Mouse (Mus musculus): ENCODE measurements around the gene Elac2. TPM values are rescaled to one million over a fixed set of nuclear protein-coding genes. Genes with fewer than 3 reads are reported as not detected.

Gene Elac2
- polyA plus RNA-seq, 1 experiment from 2014 or later: 9.9 TPM

GRCm38 (mm10) chr11:64956962-64957729 lies 21.7 kb upstream of the Elac2 start:
- Histone ChIP-seq H3K4me3 (ENCODE audit: low read depth, low read length) (no peak overlapping the region), H3K9me3 (ENCODE audit: low read length) (no peaks in the 10 kb centered on the region), H3K27ac (ENCODE audit: low read length) (no peak overlapping the region), H3K4me1 (ENCODE audit: insufficient read depth, low read depth, low read length) (no peaks in the 10 kb centered on the region), H3K27me3 (replicated peaks; ENCODE audit: insufficient read depth, low read length) (no peaks in the 10 kb centered on the region), H3K4me2 (replicated peaks; ENCODE audit: low read depth, low read length) (peak overlapping the region; percentile 40), H3K36me3 (ENCODE audit: insufficient read depth, low read length) (no peaks in the 10 kb centered on the region), H3K9ac (replicated peaks; ENCODE audit: low read depth) (no peak overlapping the region)
- ATAC-seq (no peak), DNase-seq (ENCODE audit: low spot score) (peak; percentile 25)
- TF ChIP-seq CTCF (IDR thresholded peaks at IDR 0.05) (no peak), EP300 (IDR thresholded peaks at IDR 0.05) (no peak)
- 5% methylated on average over 16 of the region's 16 CpGs for WGBS

GRCm38 (mm10) chr11:64962629-64963028 lies 16.2 kb upstream of the Elac2 start:
- ATAC-seq (no peak), DNase-seq (ENCODE audit: low spot score) (no peak)
- Histone ChIP-seq H3K4me1 (ENCODE audit: insufficient read depth, low read depth, low read length) (no peaks in the 10 kb centered on the region), H3K9ac (replicated peaks; ENCODE audit: low read depth) (no peak overlapping the region), H3K4me3 (ENCODE audit: low read depth, low read length) (no peak overlapping the region), H3K27ac (ENCODE audit: low read length) (no peak overlapping the region), H3K36me3 (ENCODE audit: insufficient read depth, low read length) (no peaks in the 10 kb centered on the region), H3K9me3 (ENCODE audit: low read length) (no peaks in the 10 kb centered on the region), H3K27me3 (replicated peaks; ENCODE audit: insufficient read depth, low read length) (no peaks in the 10 kb centered on the region), H3K4me2 (replicated peaks; ENCODE audit: low read depth, low read length) (no peak overlapping the region)
- no peak for TF ChIP-seq EP300 (IDR thresholded peaks at IDR 0.05)
- TF ChIP-seq CTCF (IDR thresholded peaks at IDR 0.05): no peak
- WGBS: 86% methylated on average over 2 of the region's 2 CpGs

- peak; percentile 84 for DNase-seq (ENCODE audit: low spot score)
- H3K36me3 ChIP-seq (ENCODE audit: insufficient read depth, low read length): no peaks in the 10 kb centered on the region
- no peaks in the 10 kb centered on the region for H3K4me1 ChIP-seq (ENCODE audit: insufficient read depth, low read depth, low read length)
- no peak overlapping the region for H3K27ac ChIP-seq (ENCODE audit: low read length)
- no peaks in the 10 kb centered on the region for H3K9me3 ChIP-seq (ENCODE audit: low read length)
- peak; percentile 79 for ATAC-seq
- H3K4me2 ChIP-seq (replicated peaks; ENCODE audit: low read depth, low read length): no peak overlapping the region
- no peaks in the 10 kb centered on the region for H3K27me3 ChIP-seq (replicated peaks; ENCODE audit: insufficient read depth, low read length)
- no peak overlapping the region for H3K4me3 ChIP-seq (ENCODE audit: low read depth, low read length)
- TF ChIP-seq EP300 (IDR thresholded peaks at IDR 0.05) (no peak), CTCF (IDR thresholded peaks at IDR 0.05) (peak; percentile 94)
- 7% methylated on average over 3 of the region's 3 CpGs for WGBS
- no peak overlapping the region for H3K9ac ChIP-seq (replicated peaks; ENCODE audit: low read depth)
Observed at GRCm38 (mm10) chr11:64968507-64968906, 10.3 kb upstream of the Elac2 start.

GRCm38 (mm10) chr11:64968939-64969342 lies 9.9 kb upstream of the Elac2 start:
- Histone ChIP-seq H3K4me2 (replicated peaks; ENCODE audit: low read depth, low read length) (no peak overlapping the region), H3K9me3 (ENCODE audit: low read length) (no peaks in the 10 kb centered on the region), H3K36me3 (ENCODE audit: insufficient read depth, low read length) (no peaks in the 10 kb centered on the region), H3K4me3 (ENCODE audit: low read depth, low read length) (no peak overlapping the region), H3K27me3 (replicated peaks; ENCODE audit: insufficient read depth, low read length) (no peaks in the 10 kb centered on the region), H3K4me1 (ENCODE audit: insufficient read depth, low read depth, low read length) (no peaks in the 10 kb centered on the region), H3K9ac (replicated peaks; ENCODE audit: low read depth) (no peak overlapping the region), H3K27ac (ENCODE audit: low read length) (no peak overlapping the region)
- TF ChIP-seq EP300 (IDR thresholded peaks at IDR 0.05): no peak
- TF ChIP-seq CTCF (IDR thresholded peaks at IDR 0.05): no peak
- DNase-seq (ENCODE audit: low spot score) (no peak), ATAC-seq (peak; percentile 14; the same call in 1 of the 2 replicates)
- 37% methylated on average over 4 of the region's 4 CpGs for WGBS

- WGBS: 51% methylated on average over 3 of the region's 3 CpGs
- H3K9ac ChIP-seq (replicated peaks; ENCODE audit: low read depth): no peak overlapping the region
- DNase-seq (ENCODE audit: low spot score): no peak
- ATAC-seq: no peak
- TF ChIP-seq EP300 (IDR thresholded peaks at IDR 0.05) (no peak), CTCF (IDR thresholded peaks at IDR 0.05) (no peak)
- no peaks in the 10 kb centered on the region for H3K4me1 ChIP-seq (ENCODE audit: insufficient read depth, low read depth, low read length)
- no peaks in the 10 kb centered on the region for H3K36me3 ChIP-seq (ENCODE audit: insufficient read depth, low read length)
- no peak overlapping the region for H3K4me2 ChIP-seq (replicated peaks; ENCODE audit: low read depth, low read length)
- H3K27me3 ChIP-seq (replicated peaks; ENCODE audit: insufficient read depth, low read length): no peaks in the 10 kb centered on the region
- no peaks in the 10 kb centered on the region for H3K9me3 ChIP-seq (ENCODE audit: low read length)
- H3K4me3 ChIP-seq (ENCODE audit: low read depth, low read length): no peak overlapping the region
- H3K27ac ChIP-seq (ENCODE audit: low read length): no peak overlapping the region
Observed at GRCm38 (mm10) chr11:64971471-64971988, 7.3 kb upstream of the Elac2 start.

- H3K27ac ChIP-seq (ENCODE audit: low read length): no peak overlapping the region
- no peak for TF ChIP-seq CTCF (IDR thresholded peaks at IDR 0.05)
- TF ChIP-seq EP300 (IDR thresholded peaks at IDR 0.05): no peak
Observed at GRCm38 (mm10) chr11:64972418-64972817, 6.4 kb upstream of the Elac2 start.

More at GRCm38 (mm10) chr11:64972418-64972817, 6.4 kb upstream of the Elac2 start:
- Histone ChIP-seq H3K4me3 (ENCODE audit: low read depth, low read length) (no peak overlapping the region), H3K4me2 (replicated peaks; ENCODE audit: low read depth, low read length) (no peak overlapping the region), H3K36me3 (ENCODE audit: insufficient read depth, low read length) (no peaks in the 10 kb centered on the region), H3K27me3 (replicated peaks; ENCODE audit: insufficient read depth, low read length) (no peaks in the 10 kb centered on the region), H3K9me3 (ENCODE audit: low read length) (no peaks in the 10 kb centered on the region), H3K9ac (replicated peaks; ENCODE audit: low read depth) (no peak overlapping the region), H3K4me1 (ENCODE audit: insufficient read depth, low read depth, low read length) (no peaks in the 10 kb centered on the region)
- ATAC-seq (no peak), DNase-seq (ENCODE audit: low spot score) (no peak)
- 72% methylated on average over 2 of the region's 2 CpGs for WGBS
